Mouse (Mus musculus): ENCODE results near the gene Myo10.
"Not testable (repeated sequence)": the region's sequence is repeated elsewhere in the genome, so short reads cannot be mapped to it uniquely, and the experiment has no call there.

DNA sequence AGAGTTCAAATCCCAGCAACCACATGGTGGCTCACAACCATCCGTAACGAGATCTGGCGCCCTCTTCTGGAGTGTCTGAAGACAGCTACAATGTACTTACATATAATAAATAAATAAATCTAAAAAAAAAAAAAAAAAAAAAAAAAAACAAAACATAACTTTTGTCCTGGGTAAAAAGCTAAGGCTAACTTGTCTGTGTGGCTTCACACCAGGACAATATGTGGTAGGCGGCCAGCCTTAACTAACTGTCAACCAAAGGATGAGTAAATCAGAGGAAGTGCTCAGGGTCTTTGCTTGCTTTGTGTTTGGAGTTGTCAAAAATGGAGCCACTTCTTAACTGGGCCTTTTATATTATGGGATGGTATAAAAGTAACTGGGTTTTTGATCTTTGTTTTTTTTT, 95.8 kb downstream of the Myo10 start:
- TF ChIP-seq CTCF (IDR thresholded peaks at IDR 0.05; ENCODE audit: extremely low read depth, insufficient read length, insufficient replicate concordance, low read depth, low read length); POLR2A (IDR thresholded peaks at IDR 0.05; ENCODE audit: low read depth, low read length): not testable (repeated sequence)

Data from small intestine, adult 2 months (tissue).